Mouse (Mus musculus): ENCODE data around the gene Slc9a8. TPM values are rescaled to one million over a fixed set of nuclear protein-coding genes. Genes with fewer than 3 reads are reported as not detected.

The Slc9a8 gene
- total and polyA plus RNA-seq, 3 experiments, result 21.7 to 26.1 (median 23.6) TPM

GRCm38 (mm10) chr2:167399646-167400045 is 21.9 kb upstream of the Slc9a8 start:
- intact Hi-C loops (cut with DNase I), result no loop called here
- no peaks in the 10 kb centered on the region for H3K27me3 ChIP-seq (ENCODE audit: control insufficient read depth, insufficient read depth, low read length)
- H3K9ac ChIP-seq (ENCODE audit: low read depth, low read length), result no peak overlapping the region
- no peak for TF ChIP-seq EP300 (IDR thresholded peaks at IDR 0.05; ENCODE audit: insufficient read depth, low read depth, low read length)
- no peak for TF ChIP-seq CTCF (IDR thresholded peaks at IDR 0.05)
- TF ChIP-seq POLR2A (IDR thresholded peaks at IDR 0.05; ENCODE audit: insufficient read depth, low read depth, low read length), result no peak
- no peak for DNase-seq
- WGBS, result 53% methylated on average over 7 of the region's 7 CpGs
- no peaks in the 10 kb centered on the region for H3K79me2 ChIP-seq (replicated peaks; ENCODE audit: control insufficient read depth, insufficient read depth, low read length)
- no peaks in the 10 kb centered on the region; the same call in 1 of the 2 replicates for H3K4me1 ChIP-seq (ENCODE audit: control insufficient read depth, insufficient read depth, low read length)
- H3K27ac ChIP-seq, result no peak overlapping the region
- no peaks in the 10 kb centered on the region for H3K36me3 ChIP-seq (ENCODE audit: control insufficient read depth, insufficient read depth, low read length)
- H3K4me3 ChIP-seq, result no peak overlapping the region

- no peak for DNase-seq
- H3K9ac ChIP-seq (ENCODE audit: low read depth, low read length), result no peak overlapping the region
- intact Hi-C loops (cut with DNase I), result no loop called here
- H3K27me3 ChIP-seq (ENCODE audit: control insufficient read depth, insufficient read depth, low read length), result no peaks in the 10 kb centered on the region
- TF ChIP-seq CTCF (IDR thresholded peaks at IDR 0.05) (no peak), POLR2A (IDR thresholded peaks at IDR 0.05; ENCODE audit: insufficient read depth, low read depth, low read length) (no peak), EP300 (IDR thresholded peaks at IDR 0.05; ENCODE audit: insufficient read depth, low read depth, low read length) (no peak)
- H3K36me3 ChIP-seq (ENCODE audit: control insufficient read depth, insufficient read depth, low read length), result no peaks in the 10 kb centered on the region
- H3K27ac ChIP-seq, result no peak overlapping the region
- H3K79me2 ChIP-seq (replicated peaks; ENCODE audit: control insufficient read depth, insufficient read depth, low read length), result no peaks in the 10 kb centered on the region
- 78% methylated on average over 7 of the region's 7 CpGs for WGBS
- no peak overlapping the region for H3K4me3 ChIP-seq
- H3K4me1 ChIP-seq (ENCODE audit: control insufficient read depth, insufficient read depth, low read length), result no peaks in the 10 kb centered on the region; the same call in 1 of the 2 replicates
These were observed 18.4 kb upstream of the Slc9a8 start for GRCm38 (mm10) chr2:167403085-167403484.

DNA sequence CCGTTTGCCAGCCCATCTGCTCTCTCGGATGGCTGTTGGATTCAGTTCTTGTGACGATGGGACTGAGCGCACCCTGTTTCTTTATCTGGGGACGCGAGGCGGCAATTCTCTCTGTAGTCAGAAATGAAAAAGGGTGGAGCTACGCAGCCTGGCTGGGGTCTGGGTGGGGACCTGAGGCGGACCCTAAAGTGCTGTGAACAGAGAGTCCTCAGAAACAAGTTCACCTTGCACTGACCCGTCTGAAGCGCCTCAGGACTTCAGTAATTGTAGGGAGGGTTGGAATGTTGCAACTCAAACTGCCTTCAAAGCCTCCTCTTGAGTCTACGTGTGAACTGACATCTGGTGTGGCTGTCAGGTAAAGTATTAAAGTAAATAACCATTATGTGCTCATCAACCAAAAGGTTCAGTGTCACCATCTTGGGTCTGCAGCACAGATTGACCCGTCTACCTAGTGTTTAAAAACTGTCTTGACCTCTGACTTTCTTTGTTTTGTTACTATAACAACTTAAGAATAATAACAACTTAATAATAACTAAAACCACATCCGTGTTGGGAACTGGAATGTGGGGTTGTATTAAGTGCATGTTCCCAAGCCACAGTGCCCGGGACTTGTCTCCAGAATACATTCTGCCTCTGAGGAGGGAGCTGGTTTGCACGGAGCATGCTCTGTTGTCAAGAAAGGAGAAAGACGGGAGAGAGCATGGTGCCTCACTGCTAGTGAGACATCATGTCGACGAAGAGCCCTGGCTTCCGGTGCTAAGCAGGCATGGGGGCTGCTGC is 16.2 kb upstream of the Slc9a8 start:
- TF ChIP-seq EP300 (IDR thresholded peaks at IDR 0.05; ENCODE audit: insufficient read depth, low read depth, low read length), result no peak
- TF ChIP-seq CTCF (IDR thresholded peaks at IDR 0.05), result no peak
- no peak for TF ChIP-seq POLR2A (IDR thresholded peaks at IDR 0.05; ENCODE audit: insufficient read depth, low read depth, low read length)
- Histone ChIP-seq H3K4me1 (ENCODE audit: control insufficient read depth, insufficient read depth, low read length) (no peaks in the 10 kb centered on the region), H3K79me2 (replicated peaks; ENCODE audit: control insufficient read depth, insufficient read depth, low read length) (no peaks in the 10 kb centered on the region), H3K4me3 (no peak overlapping the region), H3K9ac (ENCODE audit: low read depth, low read length) (no peak overlapping the region), H3K27ac (no peak overlapping the region), H3K27me3 (ENCODE audit: control insufficient read depth, insufficient read depth, low read length) (no peaks in the 10 kb centered on the region), H3K36me3 (ENCODE audit: control insufficient read depth, insufficient read depth, low read length) (no peaks in the 10 kb centered on the region)
- DNase-seq, result no peak
- 70% methylated on average over 20 of the region's 20 CpGs for WGBS
- intact Hi-C loops (cut with DNase I), result no loop called here

- Histone ChIP-seq H3K4me1 (ENCODE audit: control insufficient read depth, insufficient read depth, low read length) (no peaks in the 10 kb centered on the region), H3K79me2 (replicated peaks; ENCODE audit: control insufficient read depth, insufficient read depth, low read length) (no peaks in the 10 kb centered on the region), H3K9ac (ENCODE audit: low read depth, low read length) (no peak overlapping the region), H3K27ac (no peak overlapping the region), H3K4me3 (no peak overlapping the region), H3K36me3 (ENCODE audit: control insufficient read depth, insufficient read depth, low read length) (no peaks in the 10 kb centered on the region), H3K27me3 (ENCODE audit: control insufficient read depth, insufficient read depth, low read length) (no peaks in the 10 kb centered on the region)
- no peak for DNase-seq
- intact Hi-C loops (cut with DNase I), result no loop called here
- no peak for TF ChIP-seq POLR2A (IDR thresholded peaks at IDR 0.05; ENCODE audit: insufficient read depth, low read depth, low read length)
- TF ChIP-seq EP300 (IDR thresholded peaks at IDR 0.05; ENCODE audit: insufficient read depth, low read depth, low read length), result no peak
- WGBS, result 90% methylated on average over 16 of the region's 16 CpGs
These were observed 14.1 kb upstream of the Slc9a8 start for GRCm38 (mm10) chr2:167407296-167407929.

GRCm38 (mm10) chr2:167414461-167414860 is 7.1 kb upstream of the Slc9a8 start:
- Histone ChIP-seq H3K27me3 (ENCODE audit: control insufficient read depth, insufficient read depth, low read length) (no peaks in the 10 kb centered on the region), H3K4me1 (ENCODE audit: control insufficient read depth, insufficient read depth, low read length) (no peaks in the 10 kb centered on the region), H3K4me3 (no peak overlapping the region), H3K36me3 (ENCODE audit: control insufficient read depth, insufficient read depth, low read length) (no peaks in the 10 kb centered on the region), H3K79me2 (replicated peaks; ENCODE audit: control insufficient read depth, insufficient read depth, low read length) (no peaks in the 10 kb centered on the region), H3K9ac (ENCODE audit: low read depth, low read length) (no peak overlapping the region), H3K27ac (no peak overlapping the region)
- intact Hi-C loops (cut with DNase I), result no loop called here
- no peak for DNase-seq
- no peak for TF ChIP-seq POLR2A (IDR thresholded peaks at IDR 0.05; ENCODE audit: insufficient read depth, low read depth, low read length)
- no peak for TF ChIP-seq CTCF (IDR thresholded peaks at IDR 0.05)
- TF ChIP-seq EP300 (IDR thresholded peaks at IDR 0.05; ENCODE audit: insufficient read depth, low read depth, low read length), result no peak
- WGBS, result 88% methylated on average over 5 of the region's 5 CpGs

- H3K4me3 ChIP-seq, result no peak overlapping the region
- no peak overlapping the region for H3K27ac ChIP-seq
- intact Hi-C loops (cut with DNase I), result loop anchor here (5.0 kb wide), 1 partner anchor 194 kb away; no protein-coding TSS in a partner anchor
- TF ChIP-seq EP300 (IDR thresholded peaks at IDR 0.05; ENCODE audit: insufficient read depth, low read depth, low read length), result no peak
- TF ChIP-seq CTCF (IDR thresholded peaks at IDR 0.05), result no peak
- no peak for TF ChIP-seq POLR2A (IDR thresholded peaks at IDR 0.05; ENCODE audit: insufficient read depth, low read depth, low read length)
- H3K36me3 ChIP-seq (ENCODE audit: control insufficient read depth, insufficient read depth, low read length), result no peaks in the 10 kb centered on the region
- H3K4me1 ChIP-seq (ENCODE audit: control insufficient read depth, insufficient read depth, low read length), result peaks cover 2% of the 10 kb centered on the region
- no peaks in the 10 kb centered on the region for H3K79me2 ChIP-seq (replicated peaks; ENCODE audit: control insufficient read depth, insufficient read depth, low read length)
- H3K9ac ChIP-seq (ENCODE audit: low read depth, low read length), result no peak overlapping the region
- 63% methylated on average over 9 of the region's 9 CpGs for WGBS
- H3K27me3 ChIP-seq (ENCODE audit: control insufficient read depth, insufficient read depth, low read length), result no peaks in the 10 kb centered on the region
- DNase-seq, result no peak
These were observed 5.4 kb upstream of the Slc9a8 start for GRCm38 (mm10) chr2:167415970-167416563.

Measured in heart, adult 2 months (tissue).